Mouse (Mus musculus): ENCODE results near the gene Vmn2r103. TPM values are rescaled to one million over a fixed set of nuclear protein-coding genes. Genes with fewer than 3 reads are reported as not detected.

Vmn2r103 gene
- not detected for total RNA-seq (2021)
- long read RNA-seq, experiment 1: 0 reads
- long read RNA-seq, experiment 2: 0 reads

- DNase-seq (ENCODE audit: low spot score in 2 of 2): no peak
Observed at GRCm38 (mm10) chr17:19773063-19773462, at the start of gene Vmn2r103. Gene Vmn2r103 (plus strand): TSS chr17:19773363.

GRCm38 (mm10) chr17:19778994-19779393 lies 5.8 kb downstream of the Vmn2r103 start:
- DNase-seq (ENCODE audit: low spot score in 2 of 2): no peak

GRCm38 (mm10) chr17:19789248-19789647 lies 16.1 kb downstream of the Vmn2r103 start:
- no peak for DNase-seq (ENCODE audit: low spot score in 2 of 2)

Other genes with a start within 250 kb of the Vmn2r103 start
- gene Vmn2r101, start 196.1 kb upstream of the Vmn2r103 start, total RNA-seq (2021): not detected
- not detected for gene Vmn2r102, start 113.0 kb upstream of the Vmn2r103 start, total RNA-seq (2021)